Mouse (Mus musculus) neural tube, embryonic 12.5 days (tissue): ENCODE data around the gene Impg2. TPM values are rescaled to one million over a fixed set of nuclear protein-coding genes. Genes with fewer than 3 reads are reported as not detected.

ENCODE experiments used
- ATAC-seq: fragments of 200-750 bp; cut with Nextera tagmentation; 2 replicates; pipeline ENCODE4 v1.8.0; 2017; ENCODE audit warnings: low read depth, mild to moderate bottlenecking, moderate TSS enrichment, moderate library complexity; ENCODE audit not compliant: low FRiP score
- H3K27ac ChIP-seq: fragments of 300-500 bp; sonication (generic); 2 replicates; pipeline ENCODE4 v1.5.1; 2016
- H3K27me3 ChIP-seq: fragments of 300-500 bp; sonication (generic); replicated peaks from 2 replicates; pipeline ENCODE4 v1.6.1; 2016; ENCODE audit warnings: mild to moderate bottlenecking
- H3K36me3 ChIP-seq: fragments of 300-500 bp; sonication (generic); 2 replicates; pipeline ENCODE4 v1.6.1; 2016; ENCODE audit warnings: mild to moderate bottlenecking
- H3K4me1 ChIP-seq: fragments of 300-500 bp; sonication (generic); 2 replicates; pipeline ENCODE4 v1.6.1; 2016
- H3K4me2 ChIP-seq: fragments of 300-500 bp; sonication (generic); replicated peaks from 2 replicates; pipeline ENCODE4 v1.6.1; 2016; ENCODE audit warnings: mild to moderate bottlenecking
- H3K4me3 ChIP-seq: fragments of 300-500 bp; sonication (generic); 2 replicates; pipeline ENCODE4 v1.5.1; 2016
- H3K9ac ChIP-seq: fragments of 300-500 bp; sonication (generic); 2 replicates; pipeline ENCODE4 v1.6.1; 2016; ENCODE audit warnings: mild to moderate bottlenecking
- H3K9me3 ChIP-seq: fragments of 300-500 bp; sonication (generic); 2 replicates; pipeline ENCODE4 v1.6.1; 2016; ENCODE audit warnings: mild to moderate bottlenecking
- WGBS: fragments of 180-500 bp; shearing (Covaris S2); methylation state at CpG from one replicate; pipeline ENCODE4 v1.1.7; 2016; 5-methylcytosine and 5-hydroxymethylcytosine counted together
- polyA plus RNA-seq: library from polyadenylated mRNA; unstranded; fragments of >200 nt; fragmentation: Nextera tagmentation; extraction: Ambion mirVana; gene quantifications from 2 replicates; pipeline ENCODE4 v1.2.1, GENCODE M21; 2016

The Impg2 gene
- polyA plus RNA-seq, 1 experiment from 2014 or later: 0.28 TPM

GRCm38 (mm10) chr16:56307575-56307974 lies 103.5 kb downstream of the Impg2 start:
- H3K9ac ChIP-seq: no peak overlapping the region
- no peak overlapping the region for H3K4me3 ChIP-seq
- no peaks in the 10 kb centered on the region for H3K36me3 ChIP-seq
- no peak overlapping the region for H3K27ac ChIP-seq
- no peak for ATAC-seq
- H3K4me1 ChIP-seq: no peaks in the 10 kb centered on the region
- no peak overlapping the region for H3K4me2 ChIP-seq
- H3K9me3 ChIP-seq: no peaks in the 10 kb centered on the region
- H3K27me3 ChIP-seq: no peaks in the 10 kb centered on the region
- 74% methylated on average over 4 of the region's 4 CpGs for WGBS

- Histone ChIP-seq H3K4me2 (no peak overlapping the region), H3K36me3 (no peaks in the 10 kb centered on the region), H3K4me1 (no peaks in the 10 kb centered on the region), H3K9ac (no peak overlapping the region), H3K27ac (no peak overlapping the region), H3K27me3 (no peaks in the 10 kb centered on the region), H3K9me3 (no peaks in the 10 kb centered on the region), H3K4me3 (no peak overlapping the region)
- no peak for ATAC-seq
These were observed 107.2 kb downstream of the Impg2 start for GRCm38 (mm10) chr16:56311291-56311690.

Other genes with a start within 250 kb of the Impg2 start
- gene Rpl24, start 238.0 kb upstream of the Impg2 start, polyA plus RNA-seq: 656 and 680 TPM in 2 replicates
- gene Zbtb11, start 230.4 kb upstream of the Impg2 start, polyA plus RNA-seq: 18.4 and 19.1 TPM in 2 replicates
- gene Pcnp, start 174.6 kb upstream of the Impg2 start, polyA plus RNA-seq: 264 and 270 TPM in 2 replicates
- 24.4 and 28.6 TPM in 2 replicates for gene Trmt10c, start 166.5 kb upstream of the Impg2 start, polyA plus RNA-seq
- 44.9 and 51.6 TPM in 2 replicates for gene Senp7, start 156.0 kb upstream of the Impg2 start, polyA plus RNA-seq